Mouse (Mus musculus): ENCODE data around the gene Ormdl3. TPM values are rescaled to one million over a fixed set of nuclear protein-coding genes. Genes with fewer than 3 reads are reported as not detected.
A peak's percentile ranks its signal among the peaks of the same experiment; 100 is the strongest.
"Not testable (repeated sequence)": the region's sequence is repeated elsewhere in the genome, so short reads cannot be mapped to it uniquely, and the experiment has no call there.

Gene Ormdl3
- polyA plus RNA-seq (2014; fragmentation: Nextera tagmentation; extraction: Ambion mirVana), result 9.7 and 12.0 TPM in 2 replicates

GRCm38 (mm10) chr11:98586892-98587563 lies at the start of gene Ormdl3:
Gene Ormdl3 (minus strand): TSS chr11:98587368.
- Histone ChIP-seq H3K4me1 (ENCODE audit: control insufficient read depth, insufficient read depth, low read length) (peaks cover 24% of the 10 kb centered on the region), H3K4me3 (ENCODE audit: low read depth, low read length) (peak within 1 kb of the TSS; percentile 85), H3K27ac (ENCODE audit: low read depth, low read length) (peak within 1 kb of the TSS; percentile 79), H3K9ac (ENCODE audit: low read length) (peak within 1 kb of the TSS; percentile 89), H3K27me3 (ENCODE audit: control insufficient read depth, insufficient read depth, low read length) (no peaks in the 10 kb centered on the region), H3K4me2 (peak within 1 kb of the TSS; percentile 86), H3K36me3 (ENCODE audit: control insufficient read depth, insufficient read depth, low read length) (peaks cover 2% of the 10 kb centered on the region; the same call in 1 of the 2 replicates), H3K9me3 (ENCODE audit: control insufficient read depth, low read length) (no peaks in the 10 kb centered on the region)
- under 1% methylated on average over 49 of the region's 49 CpGs for WGBS
- peak; percentile 100 for DNase-seq (ENCODE audit: low spot score, missing footprints)
- peak; percentile 94 for ATAC-seq (ENCODE audit: low FRiP score)

GRCm38 (mm10) chr11:98635312-98635970 lies 48.3 kb upstream of the Ormdl3 start:
- not testable (repeated sequence) for H3K27ac ChIP-seq (ENCODE audit: low read depth, low read length); H3K27me3 ChIP-seq (ENCODE audit: control insufficient read depth, insufficient read depth, low read length); H3K9me3 ChIP-seq (ENCODE audit: control insufficient read depth, low read length); H3K4me3 ChIP-seq (ENCODE audit: low read depth, low read length); ATAC-seq (ENCODE audit: low FRiP score); H3K4me2 ChIP-seq; H3K36me3 ChIP-seq (ENCODE audit: control insufficient read depth, insufficient read depth, low read length); DNase-seq (ENCODE audit: low spot score, missing footprints); H3K9ac ChIP-seq (ENCODE audit: low read length); H3K4me1 ChIP-seq (ENCODE audit: control insufficient read depth, insufficient read depth, low read length)
- WGBS, result 39% methylated on average over 10 of the region's 10 CpGs

- WGBS, result 94% methylated on average over 5 of the region's 5 CpGs
- no peak overlapping the region for H3K4me3 ChIP-seq (ENCODE audit: low read depth, low read length)
Measured at GRCm38 (mm10) chr11:98630646-98631045, 43.5 kb upstream of the Ormdl3 start.

GRCm38 (mm10) chr11:98628706-98629105 lies 41.5 kb upstream of the Ormdl3 start:
- no peaks in the 10 kb centered on the region for H3K36me3 ChIP-seq (ENCODE audit: control insufficient read depth, insufficient read depth, low read length)
- no peak overlapping the region for H3K4me2 ChIP-seq
- ATAC-seq (ENCODE audit: low FRiP score), result no peak
- no peak for DNase-seq (ENCODE audit: low spot score, missing footprints)
- no peaks in the 10 kb centered on the region for H3K27me3 ChIP-seq (ENCODE audit: control insufficient read depth, insufficient read depth, low read length)
- WGBS, result 95% methylated on average over 3 of the region's 3 CpGs
- no peaks in the 10 kb centered on the region for H3K9me3 ChIP-seq (ENCODE audit: control insufficient read depth, low read length)
- no peak overlapping the region for H3K9ac ChIP-seq (ENCODE audit: low read length)
- no peak overlapping the region for H3K27ac ChIP-seq (ENCODE audit: low read depth, low read length)
- H3K4me3 ChIP-seq (ENCODE audit: low read depth, low read length), result no peak overlapping the region
- H3K4me1 ChIP-seq (ENCODE audit: control insufficient read depth, insufficient read depth, low read length), result no peaks in the 10 kb centered on the region

More at GRCm38 (mm10) chr11:98630646-98631045, 43.5 kb upstream of the Ormdl3 start:
- H3K36me3 ChIP-seq (ENCODE audit: control insufficient read depth, insufficient read depth, low read length), result no peaks in the 10 kb centered on the region
- no peak overlapping the region for H3K9ac ChIP-seq (ENCODE audit: low read length)
- H3K27me3 ChIP-seq (ENCODE audit: control insufficient read depth, insufficient read depth, low read length), result no peaks in the 10 kb centered on the region
- DNase-seq (ENCODE audit: low spot score, missing footprints), result no peak
- no peak overlapping the region for H3K4me2 ChIP-seq
- no peaks in the 10 kb centered on the region for H3K9me3 ChIP-seq (ENCODE audit: control insufficient read depth, low read length)
- no peak for ATAC-seq (ENCODE audit: low FRiP score)
- H3K4me1 ChIP-seq (ENCODE audit: control insufficient read depth, insufficient read depth, low read length), result no peaks in the 10 kb centered on the region
- H3K27ac ChIP-seq (ENCODE audit: low read depth, low read length), result no peak overlapping the region

- no peak within 1 kb of the TSS for H3K27ac ChIP-seq (ENCODE audit: low read depth, low read length)
Measured at GRCm38 (mm10) chr11:98625611-98626410, 38.6 kb upstream of the Ormdl3 start, which contains the start of the genes Gm12355 and Gsdma3. Gene Gm12355 (minus strand): TSS chr11:98625661. Gene Gsdma3 (plus strand): TSS chr11:98626360.

GRCm38 (mm10) chr11:98624381-98624780 lies 37.2 kb upstream of the Ormdl3 start:
- 89% methylated on average over 2 of the region's 2 CpGs for WGBS
- not testable (repeated sequence) for H3K27me3 ChIP-seq (ENCODE audit: control insufficient read depth, insufficient read depth, low read length); ATAC-seq (ENCODE audit: low FRiP score); H3K4me2 ChIP-seq; H3K4me3 ChIP-seq (ENCODE audit: low read depth, low read length); H3K4me1 ChIP-seq (ENCODE audit: control insufficient read depth, insufficient read depth, low read length); H3K9ac ChIP-seq (ENCODE audit: low read length); H3K9me3 ChIP-seq (ENCODE audit: control insufficient read depth, low read length); H3K36me3 ChIP-seq (ENCODE audit: control insufficient read depth, insufficient read depth, low read length); DNase-seq (ENCODE audit: low spot score, missing footprints); H3K27ac ChIP-seq (ENCODE audit: low read depth, low read length)

More at GRCm38 (mm10) chr11:98625611-98626410, 38.6 kb upstream of the Ormdl3 start, which contains the start of the genes Gm12355 and Gsdma3:
- WGBS, result 89% methylated on average over 10 of the region's 10 CpGs
- Histone ChIP-seq H3K27me3 (ENCODE audit: control insufficient read depth, insufficient read depth, low read length) (no peaks in the 10 kb centered on the region), H3K9me3 (ENCODE audit: control insufficient read depth, low read length) (no peaks in the 10 kb centered on the region), H3K4me2 (no peak within 1 kb of the TSS), H3K9ac (ENCODE audit: low read length) (no peak within 1 kb of the TSS), H3K4me1 (ENCODE audit: control insufficient read depth, insufficient read depth, low read length) (no peaks in the 10 kb centered on the region), H3K4me3 (ENCODE audit: low read depth, low read length) (no peak within 1 kb of the TSS), H3K36me3 (ENCODE audit: control insufficient read depth, insufficient read depth, low read length) (no peaks in the 10 kb centered on the region)
- no peak for DNase-seq (ENCODE audit: low spot score, missing footprints)
- ATAC-seq (ENCODE audit: low FRiP score), result no peak

GRCm38 (mm10) chr11:98623981-98624380 lies 36.8 kb upstream of the Ormdl3 start:
- not testable (repeated sequence) for H3K36me3 ChIP-seq (ENCODE audit: control insufficient read depth, insufficient read depth, low read length); ATAC-seq (ENCODE audit: low FRiP score); H3K4me2 ChIP-seq; H3K27ac ChIP-seq (ENCODE audit: low read depth, low read length); H3K4me3 ChIP-seq (ENCODE audit: low read depth, low read length); H3K9ac ChIP-seq (ENCODE audit: low read length); H3K9me3 ChIP-seq (ENCODE audit: control insufficient read depth, low read length); DNase-seq (ENCODE audit: low spot score, missing footprints); H3K4me1 ChIP-seq (ENCODE audit: control insufficient read depth, insufficient read depth, low read length); H3K27me3 ChIP-seq (ENCODE audit: control insufficient read depth, insufficient read depth, low read length)
- 81% methylated on average over 6 of the region's 6 CpGs for WGBS

GRCm38 (mm10) chr11:98620791-98621190 lies 33.6 kb upstream of the Ormdl3 start:
- Histone ChIP-seq H3K27me3 (ENCODE audit: control insufficient read depth, insufficient read depth, low read length) (no peaks in the 10 kb centered on the region), H3K9me3 (ENCODE audit: control insufficient read depth, low read length) (no peaks in the 10 kb centered on the region), H3K27ac (ENCODE audit: low read depth, low read length) (no peak overlapping the region), H3K36me3 (ENCODE audit: control insufficient read depth, insufficient read depth, low read length) (no peaks in the 10 kb centered on the region), H3K4me1 (ENCODE audit: control insufficient read depth, insufficient read depth, low read length) (no peaks in the 10 kb centered on the region), H3K4me3 (ENCODE audit: low read depth, low read length) (no peak overlapping the region), H3K4me2 (no peak overlapping the region), H3K9ac (ENCODE audit: low read length) (no peak overlapping the region)
- ATAC-seq (ENCODE audit: low FRiP score) (no peak), DNase-seq (ENCODE audit: low spot score, missing footprints) (no peak)
- WGBS, result 92% methylated on average over 13 of the region's 13 CpGs
